Mouse (Mus musculus) heart, embryonic 14.5 days (tissue): ENCODE measurements at regions not wholly inside any gene's neighbourhood (a gene's known extent, or its start where the extent isn't known, plus 50 kb on each side); places are given as distances from the start of the nearest gene placed in this dataset.

ENCODE experiments used
- ATAC-seq: fragments of 200-750 bp; cut with Nextera tagmentation; 2 replicates; pipeline ENCODE4 v1.8.0; 2017; ENCODE audit warnings: low read depth, moderate TSS enrichment; ENCODE audit not compliant: insufficient number of reproducible peaks, insufficient read depth, low FRiP score
- H3K27ac ChIP-seq, 2 experiments: fragments of 200-500 bp in 1 of 2; fragments of 300-500 bp in 1 of 2; sonication (generic) in 1 of 2; replicated peaks in 1 of 2; 2 replicates each; pipeline ENCODE4 v1.5.1; 2012 to 2014; ENCODE audit warnings: low read depth in 2 of 2, low read length in 2 of 2, control low read depth in 1 of 2, mild to moderate bottlenecking in 1 of 2, mixed read lengths in 1 of 2; ENCODE audit not compliant: control insufficient read depth in 1 of 2, insufficient read depth in 1 of 2
- H3K27me3 ChIP-seq: fragments of 300-500 bp; sonication (generic); 2 replicates; pipeline ENCODE4 v1.6.1; 2014; ENCODE audit warnings: mild to moderate bottlenecking, low read length, control low read depth; ENCODE audit not compliant: control insufficient read depth, insufficient read depth
- H3K36me3 ChIP-seq: fragments of 300-500 bp; sonication (generic); 2 replicates; pipeline ENCODE4 v1.6.1; 2014; ENCODE audit warnings: mild to moderate bottlenecking, control low read depth, low read length, mixed read lengths; ENCODE audit not compliant: control insufficient read depth, insufficient read depth
- H3K4me1 ChIP-seq, 2 experiments: fragments of 200-500 bp in 1 of 2; fragments of 300-500 bp in 1 of 2; sonication (generic) in 1 of 2; 2 replicates each; pipeline ENCODE4 v1.6.1; 2012 to 2014; ENCODE audit warnings: low read length in 2 of 2, control low read depth in 1 of 2, mixed read lengths in 1 of 2; ENCODE audit not compliant: control insufficient read depth in 2 of 2, insufficient read depth in 2 of 2
- H3K4me2 ChIP-seq: fragments of 300-500 bp; sonication (generic); 2 replicates; pipeline ENCODE4 v1.6.1; 2014; ENCODE audit warnings: mild to moderate bottlenecking, low read length
- H3K4me3 ChIP-seq, 2 experiments: fragments of 200-500 bp in 1 of 2; fragments of 300-500 bp in 1 of 2; sonication (generic) in 1 of 2; 2 replicates each; pipeline ENCODE4 v1.5.1; 2012 to 2014; ENCODE audit warnings: low read length in 2 of 2, mild to moderate bottlenecking in 2 of 2, control low read depth in 1 of 2, low read depth in 1 of 2, moderate library complexity in 1 of 2; ENCODE audit not compliant: control insufficient read depth in 1 of 2, insufficient read depth in 1 of 2
- H3K9ac ChIP-seq: fragments of 300-500 bp; sonication (generic); 2 replicates; pipeline ENCODE4 v1.6.1; 2014; ENCODE audit warnings: mild to moderate bottlenecking, low read length
- H3K9me3 ChIP-seq: fragments of 300-500 bp; sonication (generic); 2 replicates; pipeline ENCODE4 v1.6.1; 2016; ENCODE audit warnings: low read length, control low read depth; ENCODE audit not compliant: control insufficient read depth
- WGBS: fragments of 180-500 bp; shearing (Covaris S2); extraction: QIAGEN DNeasy Blood & Tissue Kit; methylation state at CpG from one replicate; pipeline ENCODE4 v1.1.7; 2014; 5-methylcytosine and 5-hydroxymethylcytosine counted together

DNA sequence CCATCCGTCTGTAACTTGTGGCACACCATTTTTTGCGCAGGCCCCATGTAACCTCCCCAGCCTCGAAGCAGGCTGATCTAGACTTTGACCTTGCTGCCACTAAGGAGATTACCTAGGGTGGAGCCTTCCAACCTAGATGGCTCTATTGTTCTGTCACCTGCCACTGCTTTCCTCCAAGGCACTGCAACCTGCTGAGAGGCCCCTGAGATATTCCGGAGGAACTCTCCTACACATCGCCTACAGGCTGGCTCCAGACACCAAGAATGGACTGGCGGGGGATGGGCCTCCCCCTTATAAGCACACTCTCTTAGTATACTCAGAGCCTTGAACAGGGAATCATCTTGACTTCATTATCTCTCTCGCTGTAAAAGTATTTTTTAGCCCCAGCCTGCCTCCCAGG, 331.7 kb upstream of the Mtpn start:
- Histone ChIP-seq H3K27ac (no peak overlapping the region), H3K9me3 (no peaks in the 10 kb centered on the region), H3K9ac (no peak overlapping the region), H3K4me2 (no peak overlapping the region), H3K4me3 (no peak overlapping the region), H3K27me3 (no peaks in the 10 kb centered on the region), H3K4me1 (0 out of 4 replicates have a peak, but pooled peaks cover 0 to 3% of the 10 kb centered on the region in 2 experiments), H3K36me3 (no peaks in the 10 kb centered on the region)
- no peak for ATAC-seq
- 63% methylated on average over 7 of the region's 7 CpGs for WGBS

DNA sequence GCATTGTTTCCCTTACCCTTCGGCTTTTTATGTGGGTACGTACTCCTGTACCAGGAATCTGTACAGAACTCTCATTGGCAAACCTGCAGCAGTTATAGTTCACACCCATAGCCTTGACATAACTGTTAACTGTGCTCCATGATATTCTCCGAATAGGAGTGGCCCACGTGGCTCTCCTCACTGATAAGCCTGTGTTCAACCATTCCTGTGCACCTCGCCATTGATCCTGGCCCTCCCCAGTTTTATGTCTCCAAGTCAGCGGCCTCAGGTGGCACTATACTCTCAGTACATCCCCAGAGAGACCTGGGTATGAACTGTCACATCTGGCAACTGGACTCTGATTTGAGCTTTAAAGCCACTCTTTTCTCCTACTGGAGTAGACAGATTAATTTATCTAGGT, 324.5 kb upstream of the Mtpn start:
- Histone ChIP-seq H3K27me3 (no peaks in the 10 kb centered on the region), H3K9me3 (no peaks in the 10 kb centered on the region), H3K4me1 (no peaks in the 10 kb centered on the region), H3K4me2 (no peak overlapping the region), H3K27ac (no peak overlapping the region), H3K9ac (no peak overlapping the region), H3K36me3 (no peaks in the 10 kb centered on the region), H3K4me3 (no peak overlapping the region)
- no peak for ATAC-seq
- 71% methylated on average over 6 of the region's 6 CpGs for WGBS

DNA sequence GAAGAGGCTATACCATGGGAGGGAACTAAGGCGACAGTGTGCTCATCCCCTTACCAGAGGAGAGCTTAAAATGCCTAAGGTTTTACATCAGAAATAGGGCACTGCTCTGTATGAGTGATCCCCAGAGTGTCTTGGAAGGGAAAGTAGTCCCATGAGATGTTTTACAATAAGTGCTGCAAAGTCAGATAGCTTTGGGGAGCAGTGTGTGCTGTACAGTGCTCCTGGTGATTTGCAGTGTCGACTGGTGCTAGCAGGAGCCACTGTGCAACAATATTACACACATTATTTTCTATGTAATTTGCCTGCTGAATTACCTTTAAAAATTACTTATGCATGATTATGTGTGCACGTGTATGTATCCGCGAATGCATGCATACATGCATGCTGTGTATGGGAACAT, 314.3 kb upstream of the Mtpn start:
- no peaks in the 10 kb centered on the region for H3K4me1 ChIP-seq
- no peak for ATAC-seq
- no peak overlapping the region for H3K9ac ChIP-seq
- no peaks in the 10 kb centered on the region for H3K9me3 ChIP-seq
- H3K27me3 ChIP-seq: no peaks in the 10 kb centered on the region
- no peaks in the 10 kb centered on the region for H3K36me3 ChIP-seq
- no peak overlapping the region for H3K4me3 ChIP-seq
- WGBS: 86% methylated on average over 5 of the region's 5 CpGs
- H3K4me2 ChIP-seq: no peak overlapping the region
- no peak overlapping the region for H3K27ac ChIP-seq

- Histone ChIP-seq H3K9me3 (no peaks in the 10 kb centered on the region), H3K36me3 (no peaks in the 10 kb centered on the region), H3K4me3 (no peak overlapping the region), H3K4me1 (no peaks in the 10 kb centered on the region), H3K4me2 (no peak overlapping the region), H3K27me3 (no peaks in the 10 kb centered on the region), H3K9ac (no peak overlapping the region), H3K27ac (no peak overlapping the region)
- ATAC-seq: no peak
- WGBS: 83% methylated on average over 16 of the region's 16 CpGs
These were observed 277.0 kb upstream of the Mtpn start for GRCm38 (mm10) chr6:35816657-35817056.

GRCm38 (mm10) chr6:35814476-35814875, 274.8 kb upstream of the Mtpn start:
- Histone ChIP-seq H3K9me3 (no peaks in the 10 kb centered on the region), H3K9ac (no peak overlapping the region), H3K4me3 (no peak overlapping the region), H3K36me3 (no peaks in the 10 kb centered on the region), H3K27ac (no peak overlapping the region), H3K4me2 (no peak overlapping the region), H3K4me1 (no peaks in the 10 kb centered on the region), H3K27me3 (no peaks in the 10 kb centered on the region)
- 61% methylated on average over 5 of the region's 5 CpGs for WGBS
- ATAC-seq: no peak

GRCm38 (mm10) chr6:35805738-35806137, 266.1 kb upstream of the Mtpn start:
- no peak overlapping the region for H3K4me2 ChIP-seq
- WGBS: 70% methylated on average over 2 of the region's 2 CpGs
- ATAC-seq: no peak
- no peak overlapping the region for H3K9ac ChIP-seq
- H3K36me3 ChIP-seq: no peaks in the 10 kb centered on the region
- no peaks in the 10 kb centered on the region for H3K9me3 ChIP-seq
- H3K4me3 ChIP-seq: no peak overlapping the region
- H3K27ac ChIP-seq: no peak overlapping the region
- no peaks in the 10 kb centered on the region; a peak in 1 of 4 replicates for H3K4me1 ChIP-seq
- no peaks in the 10 kb centered on the region for H3K27me3 ChIP-seq

GRCm38 (mm10) chr6:35804041-35804440, 264.4 kb upstream of the Mtpn start:
- Histone ChIP-seq H3K4me3 (no peak overlapping the region), H3K36me3 (no peaks in the 10 kb centered on the region), H3K4me1 (no peaks in the 10 kb centered on the region; a peak in 1 of 4 replicates), H3K27me3 (no peaks in the 10 kb centered on the region), H3K9ac (no peak overlapping the region), H3K4me2 (no peak overlapping the region), H3K27ac (no peak overlapping the region), H3K9me3 (no peaks in the 10 kb centered on the region)
- whole genome bisulfite sequencing: 85% methylated on average over 3 of the region's 3 CpGs
- ATAC-seq: no peak

DNA sequence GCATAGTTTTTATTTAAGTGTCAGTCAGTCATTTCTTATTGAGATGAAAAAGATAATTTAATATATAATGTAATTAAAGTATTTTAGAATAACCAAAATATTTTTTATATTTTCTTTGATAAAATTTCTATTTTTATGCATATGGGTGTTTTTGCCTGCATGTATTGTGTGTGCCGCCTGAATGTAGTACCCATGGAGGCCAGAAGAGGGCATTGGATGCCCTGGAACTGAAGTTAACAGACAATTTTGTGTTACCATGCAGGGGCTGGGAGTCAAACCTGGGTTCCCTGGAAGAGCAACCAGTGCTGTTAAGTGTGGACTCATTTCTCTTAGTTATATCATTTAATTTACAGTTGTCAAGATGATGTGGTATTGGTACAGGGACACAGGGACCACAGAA, 240.0 kb upstream of the Mtpn start:
- WGBS: 87% methylated on average over 1 of the region's 1 CpGs
- H3K4me3 ChIP-seq: no peak overlapping the region
- no peak overlapping the region for H3K27ac ChIP-seq
- no peaks in the 10 kb centered on the region for H3K9me3 ChIP-seq
- H3K36me3 ChIP-seq: no peaks in the 10 kb centered on the region
- no peak for ATAC-seq
- no peak overlapping the region for H3K9ac ChIP-seq
- H3K27me3 ChIP-seq: no peaks in the 10 kb centered on the region
- H3K4me2 ChIP-seq: no peak overlapping the region
- H3K4me1 ChIP-seq: no peaks in the 10 kb centered on the region
